Mouse (Mus musculus) embryonic facial prominence, embryonic 10.5 days (tissue): ENCODE measurements around the gene Atp8a2. TPM values are rescaled to one million over a fixed set of nuclear protein-coding genes. Genes with fewer than 3 reads are reported as not detected.

Experiments
- DNase-seq: peaks from one replicate; pipeline ENCODE4 v3.0.0-alpha.2; 2017; ENCODE audit warnings: low spot score
- H3K27ac ChIP-seq: fragments of 300-500 bp; sonication (generic); replicated peaks from 2 replicates; pipeline ENCODE4 v1.5.1; 2016; ENCODE audit warnings: mild to moderate bottlenecking
- H3K27me3 ChIP-seq: fragments of 300-500 bp; sonication (generic); replicated peaks from 2 replicates; pipeline ENCODE4 v1.6.1; 2016; ENCODE audit warnings: low read depth, mild to moderate bottlenecking; ENCODE audit not compliant: poor library complexity, severe bottlenecking
- H3K36me3 ChIP-seq: fragments of 300-500 bp; sonication (generic); replicated peaks from 2 replicates; pipeline ENCODE4 v1.6.1; 2016; ENCODE audit warnings: mild to moderate bottlenecking, moderate library complexity
- H3K4me1 ChIP-seq: fragments of 300-500 bp; sonication (generic); 2 replicates; pipeline ENCODE4 v1.6.1; 2016
- H3K4me3 ChIP-seq: fragments of 300-500 bp; sonication (generic); 2 replicates; pipeline ENCODE4 v1.5.1; 2016; ENCODE audit warnings: mild to moderate bottlenecking, moderate library complexity
- H3K9me3 ChIP-seq: fragments of 300-500 bp; sonication (generic); 2 replicates; pipeline ENCODE4 v1.6.1; 2016; ENCODE audit warnings: mild to moderate bottlenecking
- WGBS: fragments of 180-500 bp; shearing (Covaris S2); methylation state at CpG from one replicate; pipeline ENCODE4 v1.1.7; 2016; 5-methylcytosine and 5-hydroxymethylcytosine counted together
- polyA plus RNA-seq: library from polyadenylated mRNA; unstranded; fragments of >200 nt; fragmentation: Nextera tagmentation; extraction: Ambion mirVana; gene quantifications from 2 replicates; pipeline ENCODE4 v1.2.1, GENCODE M21; 2016

Gene Atp8a2
- polyA plus RNA-seq, 1 experiment from 2014 or later, result 2.8 TPM

DNA sequence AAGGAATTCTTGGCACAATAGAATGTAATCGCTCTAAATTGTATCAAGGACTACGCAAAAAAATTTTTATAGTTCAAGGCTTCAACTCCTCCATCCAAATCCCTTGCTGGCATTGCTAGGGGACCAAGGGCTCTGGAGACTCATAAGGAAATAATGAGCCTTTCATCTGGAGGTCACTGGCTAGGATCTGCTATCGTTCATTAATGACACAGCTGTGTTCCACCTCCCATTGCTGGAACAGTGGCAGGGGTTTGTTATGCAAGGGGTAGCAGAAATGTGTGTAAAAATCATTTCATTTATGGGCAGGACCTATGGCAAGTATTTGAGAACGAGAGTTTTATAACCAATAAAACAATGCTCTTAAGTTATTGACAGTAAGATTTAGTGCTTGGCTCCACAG is 387.2 kb downstream of the Atp8a2 start:
- H3K4me1 ChIP-seq, result peaks cover 24% of the 10 kb centered on the region
- no peak overlapping the region for H3K27ac ChIP-seq
- no peaks in the 10 kb centered on the region for H3K9me3 ChIP-seq
- no peak for DNase-seq
- H3K27me3 ChIP-seq, result no peaks in the 10 kb centered on the region
- 82% methylated on average over 4 of the region's 4 CpGs for WGBS
- H3K4me3 ChIP-seq, result no peak overlapping the region
- H3K36me3 ChIP-seq, result no peaks in the 10 kb centered on the region

DNA sequence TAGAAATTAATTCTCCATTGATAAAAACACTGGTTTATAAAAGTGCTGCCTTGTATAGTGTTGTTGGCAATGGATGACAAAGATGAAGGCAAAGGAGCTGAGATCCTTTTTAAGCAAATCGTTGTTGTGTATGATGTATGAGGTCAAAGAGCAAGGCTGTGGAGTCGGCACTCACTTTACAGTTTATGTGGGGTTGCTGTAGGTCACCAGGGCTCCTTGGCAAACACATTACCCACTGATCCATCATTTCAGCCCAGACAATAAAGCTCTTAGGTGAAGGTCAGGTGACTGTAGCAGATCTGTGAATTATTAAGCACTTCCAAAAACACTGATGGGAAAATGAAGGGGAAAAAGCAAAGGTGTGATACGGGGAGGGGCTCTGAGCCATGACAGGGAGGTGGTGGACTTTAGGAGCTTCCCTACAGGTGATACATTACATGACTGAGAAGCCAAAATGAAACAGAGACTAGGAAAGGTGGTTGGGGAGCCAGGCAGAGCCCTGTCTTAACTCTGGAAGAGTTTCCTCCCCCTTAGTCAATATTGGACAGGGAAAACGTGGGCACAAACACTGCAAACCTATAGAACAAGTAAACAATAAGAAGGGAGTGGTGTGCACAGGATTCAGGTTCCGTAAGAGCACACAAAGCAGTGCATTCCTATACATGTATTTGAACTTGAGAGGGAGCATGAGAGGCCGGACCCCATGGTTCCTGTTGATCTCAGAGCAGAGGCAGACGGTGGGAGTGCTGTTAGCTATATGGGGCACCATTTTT is 389.3 kb downstream of the Atp8a2 start:
- Histone ChIP-seq H3K27me3 (no peaks in the 10 kb centered on the region), H3K4me3 (no peak overlapping the region), H3K27ac (no peak overlapping the region), H3K36me3 (no peaks in the 10 kb centered on the region), H3K4me1 (peaks cover 21% of the 10 kb centered on the region), H3K9me3 (no peaks in the 10 kb centered on the region)
- 78% methylated on average over 7 of the region's 7 CpGs for whole genome bisulfite sequencing
- no peak for DNase-seq

DNA sequence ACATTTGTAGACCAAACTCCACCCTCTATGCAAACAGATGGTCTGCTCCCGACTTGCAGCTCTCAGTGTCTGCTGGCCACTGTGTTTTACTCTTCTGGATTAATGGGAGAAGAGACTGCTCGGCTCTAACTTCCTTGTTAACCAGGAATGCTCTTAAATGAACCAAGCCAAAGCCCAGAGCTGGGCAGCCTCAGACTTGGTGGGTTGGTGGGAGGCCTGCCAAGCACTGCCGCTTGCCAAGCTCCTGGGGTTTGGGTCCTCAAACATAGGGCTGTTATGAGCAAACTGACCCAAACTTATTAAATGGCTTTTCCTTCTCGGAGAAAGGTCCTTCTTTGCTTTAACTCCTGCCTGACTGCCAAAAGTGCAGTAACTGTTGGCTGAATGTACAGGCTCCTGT is 390.1 kb downstream of the Atp8a2 start:
- H3K27me3 ChIP-seq, result no peaks in the 10 kb centered on the region
- no peak for DNase-seq
- H3K4me3 ChIP-seq, result no peak overlapping the region
- 61% methylated on average over 4 of the region's 4 CpGs for WGBS
- no peaks in the 10 kb centered on the region for H3K36me3 ChIP-seq
- no peaks in the 10 kb centered on the region for H3K9me3 ChIP-seq
- no peak overlapping the region for H3K27ac ChIP-seq
- peaks cover 25% of the 10 kb centered on the region for H3K4me1 ChIP-seq

DNA sequence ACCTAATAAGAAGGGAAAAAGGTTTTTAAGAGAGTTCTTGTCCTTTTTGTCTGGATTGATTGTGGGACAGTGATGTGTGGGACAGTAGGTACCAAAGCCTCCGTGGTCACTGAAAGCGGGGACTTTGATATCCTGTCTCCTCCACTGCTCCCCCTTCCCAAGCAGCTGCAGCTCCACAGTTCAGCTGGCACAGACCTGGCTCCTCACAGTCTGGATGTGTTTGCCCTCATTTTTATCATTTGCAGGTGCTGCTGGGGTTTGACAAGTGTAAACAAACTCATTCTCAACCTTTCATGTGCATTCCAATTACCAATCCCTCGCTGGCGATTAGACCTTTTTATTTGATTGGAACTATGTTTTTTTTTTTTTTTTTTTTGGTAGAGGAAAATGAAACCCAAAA is 390.8 kb downstream of the Atp8a2 start:
- Histone ChIP-seq H3K36me3 (no peaks in the 10 kb centered on the region), H3K27ac (no peak overlapping the region), H3K9me3 (no peaks in the 10 kb centered on the region), H3K4me1 (peaks cover 27% of the 10 kb centered on the region), H3K4me3 (no peak overlapping the region), H3K27me3 (no peaks in the 10 kb centered on the region)
- WGBS, result 44% methylated on average over 4 of the region's 4 CpGs
- peak; percentile 54 for DNase-seq

DNA sequence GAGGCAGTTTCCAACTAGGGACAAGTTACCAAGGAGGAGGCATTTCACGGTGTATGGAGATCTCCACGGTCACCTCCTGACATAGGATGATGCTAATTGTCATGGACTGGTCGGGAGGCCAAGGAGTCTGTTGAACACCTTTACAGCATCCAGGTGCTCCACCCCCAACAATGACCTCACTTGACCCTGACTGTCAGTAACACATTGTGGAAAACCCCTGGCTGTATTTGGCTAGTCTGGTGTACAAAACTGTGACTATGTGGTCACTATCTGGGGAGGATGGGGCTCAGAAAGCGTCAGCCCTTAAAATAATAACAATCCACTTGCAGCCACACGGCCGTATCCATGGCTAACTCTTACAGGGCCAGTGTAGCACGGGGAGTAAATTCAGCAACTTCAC is 391.3 kb downstream of the Atp8a2 start:
- H3K27ac ChIP-seq, result no peak overlapping the region
- DNase-seq, result no peak
- H3K27me3 ChIP-seq, result no peaks in the 10 kb centered on the region
- peaks cover 27% of the 10 kb centered on the region for H3K4me1 ChIP-seq
- H3K4me3 ChIP-seq, result no peak overlapping the region
- H3K36me3 ChIP-seq, result no peaks in the 10 kb centered on the region
- no peaks in the 10 kb centered on the region for H3K9me3 ChIP-seq
- WGBS, result 49% methylated on average over 7 of the region's 7 CpGs

DNA sequence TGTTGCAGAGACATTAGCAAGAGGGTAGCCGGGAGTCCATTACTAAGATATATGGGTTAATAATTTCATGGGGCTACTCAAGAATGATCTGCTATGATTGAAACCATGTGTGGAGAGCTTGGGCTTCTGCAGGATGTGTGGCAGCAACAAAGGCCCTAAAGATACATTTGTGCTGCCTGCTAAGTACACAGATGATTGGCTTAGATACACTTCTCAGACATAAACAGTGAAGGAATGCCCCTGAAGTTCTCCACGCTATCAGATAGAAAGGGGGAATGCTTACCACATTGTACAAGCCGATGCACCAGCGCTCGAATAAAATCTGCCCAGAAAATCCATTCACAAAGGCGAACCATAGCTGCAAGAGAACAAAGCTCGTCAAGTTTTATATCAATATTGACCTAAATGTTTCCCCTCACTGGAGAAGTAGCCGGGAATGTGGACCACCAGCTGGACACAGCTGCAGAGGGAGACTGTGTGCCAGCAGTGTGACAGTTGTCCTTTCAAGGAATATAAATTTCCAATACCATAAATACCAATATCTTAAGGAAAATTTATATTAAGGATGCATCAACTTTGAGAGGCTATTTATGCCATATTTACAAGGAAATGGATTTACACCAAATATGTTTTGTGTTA is 394.9 kb downstream of the Atp8a2 start:
- DNase-seq, result no peak
- H3K27me3 ChIP-seq, result no peaks in the 10 kb centered on the region
- no peaks in the 10 kb centered on the region for H3K36me3 ChIP-seq
- H3K4me3 ChIP-seq, result no peak overlapping the region
- H3K9me3 ChIP-seq, result no peaks in the 10 kb centered on the region
- 68% methylated on average over 8 of the region's 8 CpGs for WGBS
- H3K27ac ChIP-seq, result peak overlapping the region; percentile 40; the same call in 1 of the 2 replicates
- H3K4me1 ChIP-seq, result peaks cover 22% of the 10 kb centered on the region

DNA sequence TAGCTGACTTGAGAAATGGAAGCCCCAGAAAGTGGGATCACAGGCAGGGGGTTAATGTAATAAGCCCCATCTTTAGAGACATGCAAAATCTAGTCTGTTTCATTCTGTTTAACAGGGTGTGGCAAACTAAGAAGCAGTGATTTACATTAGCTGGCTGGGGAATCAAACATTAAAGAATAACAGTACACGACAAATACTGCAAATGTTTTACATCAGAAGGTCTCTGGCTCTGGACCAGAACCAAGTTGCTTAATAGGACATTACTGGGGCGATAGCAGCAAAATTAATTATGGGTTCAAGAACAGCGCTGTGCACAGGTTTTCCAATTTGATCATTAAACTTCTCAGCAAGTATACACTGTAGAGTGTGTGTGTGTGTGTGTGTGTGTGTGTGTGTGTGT is 397.5 kb downstream of the Atp8a2 start:
- no peak overlapping the region for H3K4me3 ChIP-seq
- H3K4me1 ChIP-seq, result peaks cover 5% of the 10 kb centered on the region; the same call in 1 of the 2 replicates
- no peak for DNase-seq
- no peaks in the 10 kb centered on the region for H3K27me3 ChIP-seq
- no peaks in the 10 kb centered on the region for H3K36me3 ChIP-seq
- 88% methylated on average over 3 of the region's 3 CpGs for WGBS
- H3K9me3 ChIP-seq, result no peaks in the 10 kb centered on the region
- H3K27ac ChIP-seq, result no peak overlapping the region

DNA sequence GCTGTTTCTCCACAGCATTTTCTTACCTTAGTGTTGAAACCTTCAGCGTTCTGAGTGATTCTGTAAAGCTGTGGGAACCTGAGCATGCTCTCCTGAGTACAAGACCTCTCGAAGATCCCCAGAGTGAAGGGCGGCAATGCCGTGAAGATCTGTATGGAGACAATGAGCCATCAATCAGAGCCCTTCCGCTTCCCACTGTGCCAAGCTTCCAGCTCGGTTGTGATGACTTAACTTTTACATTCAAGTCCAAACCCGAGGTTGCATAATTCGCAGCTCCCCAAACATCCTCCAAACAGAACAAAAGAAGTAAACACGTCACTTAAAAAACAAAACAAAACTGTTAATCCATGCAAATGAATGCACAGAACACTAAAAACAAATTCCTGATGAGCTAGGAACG is 403.1 kb downstream of the Atp8a2 start:
- Histone ChIP-seq H3K27ac (no peak overlapping the region), H3K36me3 (no peaks in the 10 kb centered on the region), H3K4me3 (no peak overlapping the region), H3K4me1 (0 out of 2 replicates have a peak, but pooled peaks cover 2% of the 10 kb centered on the region), H3K9me3 (no peaks in the 10 kb centered on the region), H3K27me3 (no peaks in the 10 kb centered on the region)
- 66% methylated on average over 10 of the region's 10 CpGs for whole genome bisulfite sequencing
- DNase-seq, result no peak

DNA sequence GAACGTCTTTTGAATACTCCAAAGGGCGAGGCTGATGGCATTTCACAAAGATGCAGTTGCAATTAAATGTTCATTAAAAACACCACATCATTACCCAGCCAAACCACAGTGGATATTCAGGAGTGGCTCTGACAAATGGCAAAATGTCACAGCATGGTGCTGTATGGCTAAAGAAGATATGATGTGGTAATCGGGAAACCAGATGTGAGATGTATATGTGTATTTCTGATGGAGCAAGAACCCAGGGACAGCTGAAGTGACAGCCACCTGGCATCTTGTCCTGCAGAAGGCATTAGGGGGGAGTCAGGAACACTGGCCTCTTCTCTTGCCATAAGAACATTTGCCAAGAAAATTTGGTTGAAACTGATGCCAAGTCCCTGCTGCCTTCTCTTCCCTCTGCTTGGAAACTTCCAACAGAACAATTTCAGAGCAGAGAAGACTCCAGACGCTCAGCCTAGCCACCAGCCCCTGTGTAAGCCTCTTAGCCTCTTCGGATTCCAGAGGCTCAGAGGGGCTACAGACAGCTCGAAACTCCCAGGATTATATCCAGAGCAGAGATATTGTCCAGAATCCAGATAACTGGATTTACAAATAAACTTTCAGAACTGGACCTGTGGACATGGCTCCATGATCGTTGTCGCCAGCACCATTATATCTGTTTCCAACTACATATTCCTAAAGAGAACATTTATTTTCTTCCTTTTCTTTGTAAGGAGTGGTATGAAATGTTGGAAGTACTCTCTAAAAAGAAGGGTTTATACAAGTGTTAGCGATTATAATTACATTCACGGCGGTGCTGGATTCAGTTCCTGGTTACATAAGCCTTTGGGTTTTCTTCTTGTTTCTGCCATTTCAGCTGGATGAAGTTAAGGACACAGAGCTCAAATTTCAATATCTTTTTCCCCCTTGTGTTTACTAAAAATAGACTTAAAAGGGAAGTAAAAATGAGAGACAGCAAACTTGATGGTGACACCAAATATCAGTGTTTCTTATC is 413.3 kb downstream of the Atp8a2 start:
- no peak overlapping the region for H3K27ac ChIP-seq
- no peaks in the 10 kb centered on the region for H3K36me3 ChIP-seq
- H3K4me1 ChIP-seq, result peaks cover 7% of the 10 kb centered on the region; the same call in 1 of the 2 replicates
- H3K27me3 ChIP-seq, result no peaks in the 10 kb centered on the region
- DNase-seq, result no peak
- WGBS, result 78% methylated on average over 11 of the region's 11 CpGs
- H3K9me3 ChIP-seq, result 0 out of 2 replicates have a peak, but pooled peaks cover 5% of the 10 kb centered on the region
- H3K4me3 ChIP-seq, result no peak overlapping the region

DNA sequence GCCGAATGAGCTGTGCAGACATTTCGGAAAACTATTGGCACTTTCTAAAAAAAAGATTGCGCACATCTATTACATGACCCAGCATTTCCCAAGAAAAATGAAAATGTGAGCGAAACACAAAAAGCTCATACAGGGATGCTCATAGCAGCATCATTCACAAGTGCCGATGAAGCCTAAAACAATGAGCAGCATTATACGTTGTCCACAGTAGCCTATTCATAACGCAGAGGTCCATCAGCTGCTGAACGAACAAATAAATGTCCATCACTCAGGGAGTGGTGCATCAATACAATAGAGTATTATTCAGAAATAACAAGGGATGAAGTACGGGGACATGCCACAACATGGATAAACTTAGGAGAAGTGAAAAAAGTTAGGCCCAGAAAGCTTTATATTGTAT is 416.6 kb downstream of the Atp8a2 start:
- Histone ChIP-seq H3K36me3 (no peaks in the 10 kb centered on the region), H3K4me1 (peaks cover 7% of the 10 kb centered on the region; the same call in 1 of the 2 replicates), H3K27ac (no peak overlapping the region), H3K27me3 (no peaks in the 10 kb centered on the region), H3K4me3 (no peak overlapping the region), H3K9me3 (0 out of 2 replicates have a peak, but pooled peaks cover 5% of the 10 kb centered on the region)
- 59% methylated on average over 9 of the region's 9 CpGs for WGBS
- no peak for DNase-seq

DNA sequence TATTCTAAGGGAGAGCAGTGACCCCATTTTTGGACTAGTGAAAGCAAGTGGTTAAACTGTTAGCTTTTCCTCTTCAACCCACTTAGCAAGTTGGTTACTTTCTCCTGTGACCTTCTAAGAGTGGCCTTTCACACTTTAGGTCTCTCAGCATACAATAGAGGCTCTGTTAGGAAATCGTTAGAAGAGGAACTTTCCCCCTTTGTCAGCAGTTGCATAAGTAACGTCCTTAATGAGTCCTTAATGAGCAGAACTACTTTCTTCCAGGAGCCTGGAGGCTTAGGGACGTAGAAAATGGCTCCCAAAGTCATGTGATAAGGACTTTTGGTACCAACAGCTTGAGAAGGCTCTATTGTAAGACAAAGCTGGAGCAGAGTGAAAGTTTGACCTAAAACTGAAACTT is 434.8 kb downstream of the Atp8a2 start:
- Histone ChIP-seq H3K4me3 (no peak overlapping the region), H3K9me3 (no peaks in the 10 kb centered on the region), H3K27me3 (peaks cover 25% of the 10 kb centered on the region), H3K36me3 (no peaks in the 10 kb centered on the region), H3K4me1 (peaks cover 50% of the 10 kb centered on the region), H3K27ac (no peak overlapping the region)
- DNase-seq, result no peak
- 34% methylated on average over 3 of the region's 3 CpGs for WGBS

DNA sequence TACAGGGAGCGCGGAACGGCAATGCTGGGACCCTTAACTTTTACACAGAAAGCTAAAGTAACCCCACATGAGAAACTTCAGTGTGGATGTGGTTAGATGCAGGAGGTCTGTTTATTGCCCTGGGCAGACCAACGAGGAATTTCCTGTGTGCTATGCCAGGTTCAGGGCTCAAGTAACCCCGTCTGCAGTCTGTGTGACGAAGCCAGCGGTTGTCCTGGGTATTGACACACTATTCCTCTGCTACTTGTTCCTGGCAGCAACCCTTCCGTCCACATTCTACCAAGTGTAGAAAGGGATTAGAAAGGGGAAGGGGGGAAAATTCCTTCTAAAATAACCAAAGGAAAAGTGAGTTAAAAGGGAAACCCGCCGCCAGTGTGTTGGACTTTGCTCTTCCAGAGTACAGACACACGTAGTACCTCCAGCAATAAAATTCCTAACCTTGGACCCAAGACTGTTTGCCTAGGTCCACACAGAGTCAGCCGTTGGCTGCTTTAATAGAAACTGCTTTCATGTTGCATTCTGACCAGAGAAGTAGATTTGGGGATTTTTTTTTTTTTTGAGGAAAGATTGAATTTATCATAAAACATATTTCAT is 437.0 kb downstream of the Atp8a2 start:
- peak; percentile 33 for DNase-seq
- Histone ChIP-seq H3K4me3 (no peak overlapping the region), H3K4me1 (peaks cover 41% of the 10 kb centered on the region), H3K9me3 (no peaks in the 10 kb centered on the region), H3K27ac (peak overlapping the region; percentile 69), H3K27me3 (peaks cover 32% of the 10 kb centered on the region), H3K36me3 (no peaks in the 10 kb centered on the region)
- WGBS, result 63% methylated on average over 12 of the region's 12 CpGs
